Mouse (Mus musculus) thymus, postnatal 36 days (tissue): ENCODE measurements around the gene Nemf.
"Not testable (repeated sequence)": the region's sequence is repeated elsewhere in the genome, so short reads cannot be mapped to it uniquely, and the experiment has no call there.

Source experiments
- DNase-seq, 2 experiments: peaks; one replicate each; pipeline ENCODE4 v3.0.0; 2022; ENCODE audit warnings: mixed read lengths in 2 of 2

The Nemf gene

GRCm38 (mm10) chr12:69356546-69357299, at the start of gene Nemf:
Gene Nemf, minus strand, starts transcription at chr12:69357165.
- peak; percentile 77 to 80 for DNase-seq

- no peak for DNase-seq
These were observed 45.7 kb upstream of the Nemf start for GRCm38 (mm10) chr12:69402594-69403167.

GRCm38 (mm10) chr12:69402100-69402499, 45.1 kb upstream of the Nemf start:
- no peak for DNase-seq

- DNase-seq = no peak
These were observed 43.9 kb upstream of the Nemf start for GRCm38 (mm10) chr12:69400871-69401286.

DNA sequence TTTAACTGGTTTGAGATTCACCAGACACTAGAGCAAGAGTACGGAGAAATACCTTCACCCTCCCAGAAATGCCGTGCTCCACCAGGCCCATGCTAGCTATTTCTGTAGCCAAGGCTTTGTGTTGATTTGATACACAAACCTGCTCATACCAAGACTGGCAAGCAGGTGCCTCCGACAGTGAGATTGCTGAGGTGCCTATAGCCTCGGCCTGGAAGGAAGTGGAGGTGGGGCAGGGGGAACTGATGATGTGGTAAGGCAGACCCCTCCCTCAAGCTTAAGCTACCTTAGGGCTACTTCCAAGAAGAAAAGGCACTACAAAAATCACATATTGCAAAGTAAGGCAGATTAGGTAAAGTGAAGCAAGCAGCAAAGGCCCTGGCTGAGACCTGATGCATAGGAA, 43.4 kb upstream of the Nemf start:
- no peak for DNase-seq

- DNase-seq = no peak
These were observed 37.5 kb upstream of the Nemf start for GRCm38 (mm10) chr12:69394456-69394855.

DNA sequence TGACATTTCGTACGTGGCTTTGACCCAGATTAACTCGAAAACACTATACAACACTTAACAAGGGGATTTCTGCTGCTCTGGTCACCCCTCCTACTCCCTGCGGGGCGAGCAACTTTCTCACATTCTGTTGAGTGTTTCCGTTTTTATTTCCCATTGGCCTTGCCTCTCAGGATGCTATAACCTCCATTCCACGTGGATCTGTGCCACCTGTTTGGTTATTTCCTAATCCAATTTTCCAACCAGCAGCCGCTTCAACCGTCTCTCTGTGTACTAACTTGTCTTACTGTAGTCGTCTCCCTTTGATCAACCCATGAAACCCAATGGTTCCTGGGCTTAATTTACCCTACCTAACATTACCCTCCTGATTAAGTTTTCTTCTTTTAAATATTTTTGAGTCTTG, 36.1 kb upstream of the Nemf start:
- DNase-seq = no peak

DNA sequence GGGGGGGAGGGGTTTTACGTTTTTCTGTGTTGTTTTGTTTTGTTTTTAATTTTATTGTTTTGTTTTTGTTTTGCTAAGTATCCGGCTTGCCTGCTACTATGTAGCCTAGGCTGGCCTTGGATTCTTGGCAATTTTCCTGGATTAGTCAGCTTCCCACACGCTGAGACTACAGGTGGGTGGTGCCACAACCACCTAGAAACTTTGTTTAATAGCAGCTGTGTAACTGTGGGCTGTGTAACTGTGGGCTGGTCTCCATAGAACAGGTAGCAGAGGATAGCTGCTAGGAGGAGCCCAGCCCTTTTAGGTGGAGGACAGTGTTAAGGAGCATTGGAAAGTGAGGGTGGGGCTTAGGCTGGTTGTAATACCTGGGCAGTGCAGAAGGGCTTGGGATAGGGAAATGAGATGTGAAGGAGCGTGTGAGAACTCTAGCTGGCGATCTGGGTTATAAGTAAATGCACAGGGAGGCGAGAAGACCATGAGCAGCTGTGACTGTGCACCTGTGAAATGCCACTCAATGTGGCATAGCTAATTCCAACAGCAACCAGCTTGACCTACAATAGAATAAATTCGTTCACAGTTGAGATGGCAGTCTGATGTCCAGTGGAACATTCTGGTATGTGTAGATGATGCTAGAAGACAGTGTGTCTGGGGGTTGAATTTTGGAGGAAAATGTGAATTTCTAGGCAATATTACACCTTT, 33.2 kb upstream of the Nemf start:
- DNase-seq = no peak

DNA sequence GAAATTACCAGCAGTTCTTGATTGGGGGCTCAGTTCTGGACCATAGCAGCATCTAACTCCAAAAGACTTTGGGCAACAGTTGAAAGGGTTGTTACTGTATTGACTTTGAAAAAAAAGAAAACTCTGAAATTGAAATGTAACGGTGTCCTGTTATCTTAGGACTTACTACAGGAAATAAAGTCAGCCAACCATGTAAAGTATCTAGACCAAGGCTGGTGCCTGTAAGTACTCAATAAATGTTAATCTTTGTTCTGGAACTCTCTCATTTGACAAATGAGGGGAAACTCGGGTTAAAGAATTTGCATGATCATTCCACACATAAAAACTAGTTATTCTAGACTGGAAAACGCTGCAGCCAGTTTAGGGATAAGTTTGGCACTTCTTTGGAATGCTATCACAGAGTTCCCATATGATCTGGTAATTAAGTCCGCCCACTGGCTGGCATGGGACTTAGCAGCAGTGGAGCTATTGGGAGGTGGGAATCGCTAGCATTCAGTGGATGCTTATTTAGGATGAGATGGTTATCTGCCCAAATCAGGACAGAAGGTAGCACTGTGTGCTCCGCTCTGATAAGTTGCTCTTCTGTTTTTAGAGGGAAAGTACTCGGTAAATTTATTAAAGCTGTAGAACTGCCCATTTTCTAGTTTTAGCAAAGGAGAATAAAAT, 32.4 kb upstream of the Nemf start:
- DNase-seq = no peak

DNA sequence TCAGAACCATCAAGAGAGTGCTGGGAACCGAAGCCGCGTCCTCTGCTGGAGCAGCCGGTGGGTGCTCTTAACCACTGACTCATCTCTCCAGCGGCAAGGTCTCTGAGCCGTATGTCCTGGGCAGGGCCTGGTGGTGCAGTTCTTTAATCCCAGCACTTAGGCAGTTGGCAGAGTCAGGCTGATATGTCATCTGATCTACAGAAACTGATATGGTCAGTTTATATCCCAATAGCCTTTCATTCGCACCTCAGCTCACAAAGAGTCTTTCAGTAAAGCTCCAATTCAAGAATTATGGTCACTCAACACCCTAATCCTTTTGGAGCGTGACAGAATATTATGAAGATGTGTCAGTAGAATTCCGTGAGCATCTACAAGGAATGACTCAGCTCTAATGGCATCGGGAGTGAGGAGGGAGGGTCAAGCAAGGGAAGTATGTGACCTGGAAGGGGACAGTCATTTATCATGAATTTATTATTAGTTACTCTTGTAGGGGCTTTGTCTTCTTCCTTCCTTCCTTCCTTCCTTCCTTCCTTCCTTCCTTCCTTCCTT, 31.4 kb upstream of the Nemf start:
- DNase-seq = no peak

DNA sequence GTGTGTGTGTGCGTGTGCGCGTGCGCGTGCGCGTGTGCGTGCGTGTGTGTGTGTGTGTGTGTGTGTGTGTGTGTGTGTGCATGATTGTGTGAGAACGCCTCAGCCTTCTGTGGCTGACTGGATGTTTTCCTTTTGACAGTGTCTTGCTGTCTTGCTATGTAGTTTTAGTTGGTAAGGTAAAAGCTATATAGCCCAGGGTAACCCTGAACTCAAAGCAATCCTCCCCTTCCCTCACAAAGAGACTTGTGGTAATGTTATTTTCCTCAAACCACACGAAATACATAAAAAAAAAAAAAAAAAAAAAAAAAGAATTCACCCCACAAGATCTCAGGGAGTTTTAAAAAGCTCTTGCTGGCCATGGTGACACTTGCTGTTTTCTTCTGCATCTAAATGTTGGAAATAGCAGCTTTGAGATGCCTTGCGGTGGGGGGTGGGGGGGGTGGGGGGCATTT, 29.3 kb upstream of the Nemf start:
- not testable (repeated sequence) for DNase-seq

DNA sequence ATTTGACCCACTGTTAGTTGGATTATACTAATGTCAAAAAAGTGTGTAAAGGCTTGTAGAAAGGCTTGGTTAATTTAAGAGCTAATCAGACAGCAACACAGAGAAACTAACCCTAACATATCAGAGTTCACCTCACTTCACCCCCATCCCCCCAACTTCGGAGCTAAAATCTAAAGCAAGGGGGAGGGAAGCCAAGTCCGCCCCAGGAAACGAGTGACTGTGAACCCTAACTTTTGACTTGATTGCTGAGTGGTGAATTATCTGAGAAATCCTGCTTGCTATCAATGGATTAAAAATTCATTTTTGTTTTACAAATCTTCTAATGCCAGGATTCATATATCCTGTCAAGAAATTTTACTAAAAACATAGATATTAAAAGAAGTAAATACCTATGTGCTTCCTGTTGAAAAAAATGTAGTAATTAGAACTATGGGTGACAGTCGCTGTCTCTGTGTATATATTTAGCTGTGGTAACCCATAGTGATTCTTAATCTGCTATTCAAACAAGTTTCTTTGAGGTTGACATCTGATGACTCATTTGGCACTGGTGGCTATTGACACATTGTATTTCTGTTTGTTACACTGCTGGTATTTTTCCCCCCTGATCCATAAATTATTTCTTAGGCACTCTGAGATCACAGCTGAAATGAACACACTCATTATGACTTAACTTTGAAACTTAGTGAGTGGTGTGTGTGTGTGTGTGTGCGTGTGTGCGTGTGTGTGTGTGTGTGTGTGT, 28.7 kb upstream of the Nemf start:
- no peak for DNase-seq

DNA sequence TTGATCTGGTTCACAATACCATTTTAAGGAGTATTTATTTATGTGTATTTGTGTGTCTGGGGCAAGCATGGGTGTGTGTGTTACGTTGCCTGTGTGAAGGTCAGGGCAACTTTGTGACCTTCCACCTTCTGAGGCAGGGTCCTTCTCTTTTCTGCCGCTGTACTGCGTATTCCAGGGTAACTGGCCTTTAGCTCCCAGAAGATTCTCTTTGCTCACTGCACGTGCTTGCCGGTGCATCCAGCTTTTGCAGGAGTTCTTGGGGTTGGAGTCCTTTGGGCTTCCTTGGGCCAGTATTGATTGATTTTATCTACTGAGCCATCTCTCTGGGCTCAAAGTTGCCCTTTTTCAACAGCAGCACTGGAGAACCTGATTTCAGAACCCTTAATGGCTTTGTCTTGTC, 27.6 kb upstream of the Nemf start:
- DNase-seq = no peak

DNA sequence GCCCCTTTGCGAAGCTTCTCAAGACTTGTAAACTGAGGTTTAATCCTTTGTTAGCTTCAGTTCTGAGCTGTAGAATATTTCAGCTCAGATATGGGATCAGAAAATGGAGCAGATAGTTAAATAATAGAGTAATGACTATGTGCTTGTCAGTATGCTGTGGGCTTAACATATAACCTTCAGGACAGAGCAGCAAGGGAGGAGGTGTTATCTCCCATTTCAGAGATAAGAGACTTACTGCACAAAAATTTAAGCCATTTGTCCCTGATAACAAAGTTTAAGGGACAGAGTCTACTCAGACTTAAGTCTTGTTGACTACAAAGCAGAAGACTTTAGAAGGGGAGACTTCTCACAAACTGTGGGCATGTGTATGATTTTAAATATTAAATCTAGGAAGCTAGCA, 25.9 kb upstream of the Nemf start:
- DNase-seq = no peak

DNA sequence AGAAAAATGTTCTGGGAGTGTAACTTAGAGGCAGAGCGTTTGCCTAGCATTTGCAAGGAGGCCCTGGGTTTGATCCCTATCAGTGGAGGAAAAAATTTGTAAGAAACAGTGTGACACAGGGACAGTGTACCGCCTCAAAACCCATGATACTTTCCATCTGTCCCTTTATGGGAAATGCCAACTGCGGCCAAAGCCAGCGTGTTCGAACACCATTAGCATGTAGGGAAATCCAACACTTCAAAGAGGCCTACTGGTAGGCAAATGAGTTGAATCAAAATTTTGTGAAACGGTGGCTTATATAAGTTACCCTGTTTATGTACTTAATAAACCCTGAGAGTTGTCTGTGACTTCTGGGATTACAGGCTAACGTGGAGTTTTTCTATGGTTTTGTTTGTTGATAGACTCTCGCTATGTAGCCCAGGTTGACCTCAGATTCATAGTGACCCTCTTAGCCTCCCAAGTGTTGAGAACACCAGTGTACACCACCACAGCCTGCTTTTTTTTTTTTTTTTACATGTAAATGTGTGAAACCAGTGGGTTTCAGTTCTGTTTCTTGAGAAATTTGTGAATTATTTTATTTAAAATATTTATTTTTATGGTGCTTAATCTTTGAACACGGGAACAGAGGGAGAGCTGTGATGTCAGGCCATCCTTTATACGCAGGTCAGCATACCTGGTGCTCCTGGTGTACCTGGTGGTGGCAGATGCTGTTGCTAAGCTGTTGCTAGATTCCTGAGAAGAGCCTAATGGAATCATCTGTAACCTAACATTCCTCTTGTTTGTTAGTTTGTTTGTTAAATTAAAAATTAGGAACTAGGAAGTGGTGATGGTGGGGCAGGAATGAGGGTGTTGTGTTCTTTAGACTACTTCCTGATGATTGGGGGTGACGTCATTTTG, 21.8 kb upstream of the Nemf start:
- no peak for DNase-seq

GRCm38 (mm10) chr12:69377636-69378035, 20.7 kb upstream of the Nemf start:
- not testable (repeated sequence) for DNase-seq

DNA sequence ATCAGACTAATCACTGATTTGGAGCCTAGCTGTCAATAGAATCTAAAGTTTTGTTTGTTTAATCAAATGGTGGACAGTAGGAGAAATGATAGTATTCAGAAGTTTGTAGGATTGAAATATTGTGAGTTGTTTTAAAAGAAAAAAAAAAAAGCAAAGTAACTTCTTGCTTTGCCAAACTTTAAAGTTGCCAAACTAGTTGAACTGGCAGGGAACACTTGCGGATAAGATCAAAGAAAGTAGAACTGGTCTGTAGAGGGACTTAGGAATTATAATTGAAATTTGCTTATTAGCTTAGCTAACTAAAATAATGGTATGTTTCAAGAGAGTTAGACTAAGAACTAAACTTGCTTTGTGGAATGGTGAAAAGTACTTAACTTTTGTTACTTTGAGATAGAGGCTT, 20.2 kb upstream of the Nemf start:
- no peak for DNase-seq

GRCm38 (mm10) chr12:69376132-69376531, 19.2 kb upstream of the Nemf start:
- no peak for DNase-seq

DNA sequence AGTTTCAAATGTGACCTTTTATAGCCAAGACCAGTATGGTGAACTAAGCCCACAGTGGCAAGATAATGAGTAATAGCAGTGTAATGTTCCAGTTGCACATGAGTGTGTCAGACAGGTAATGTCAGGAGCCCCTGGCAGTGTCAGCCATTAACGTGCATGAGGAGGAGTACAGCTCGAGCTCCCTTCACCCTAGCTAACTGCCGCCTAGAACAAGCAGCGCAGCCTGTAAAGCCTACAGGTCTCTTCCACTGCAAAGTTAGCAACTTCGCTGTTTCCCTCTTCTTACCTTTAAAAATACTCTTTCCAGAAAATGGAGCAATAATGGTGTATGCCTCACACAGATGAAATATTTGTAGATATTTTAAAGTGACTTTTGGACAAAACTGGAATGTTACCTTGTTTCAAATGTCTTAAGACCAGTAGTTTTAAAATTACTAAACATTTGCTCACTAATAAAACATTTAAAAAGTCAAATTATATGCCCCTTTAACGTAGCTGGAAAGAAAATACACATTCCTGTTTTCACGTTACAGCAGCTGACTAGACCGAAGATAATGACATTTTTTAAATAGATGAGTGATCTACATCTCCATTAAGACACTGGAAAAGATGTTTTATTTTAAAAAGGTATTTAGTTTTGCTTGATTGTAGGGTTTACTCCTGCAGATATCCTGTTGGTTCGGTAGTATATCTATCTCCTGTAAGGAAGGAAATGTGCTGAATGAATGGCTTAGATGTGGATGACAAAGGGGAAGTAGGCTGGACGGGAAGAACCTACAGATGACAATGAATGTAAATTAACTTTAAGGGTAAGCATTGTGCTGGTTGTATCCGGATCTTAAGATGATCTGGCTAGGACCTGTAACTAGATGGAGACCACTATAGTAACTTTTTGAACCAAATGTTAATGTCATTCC, 17.1 kb upstream of the Nemf start:
- DNase-seq = peak; percentile 24 to 27

DNA sequence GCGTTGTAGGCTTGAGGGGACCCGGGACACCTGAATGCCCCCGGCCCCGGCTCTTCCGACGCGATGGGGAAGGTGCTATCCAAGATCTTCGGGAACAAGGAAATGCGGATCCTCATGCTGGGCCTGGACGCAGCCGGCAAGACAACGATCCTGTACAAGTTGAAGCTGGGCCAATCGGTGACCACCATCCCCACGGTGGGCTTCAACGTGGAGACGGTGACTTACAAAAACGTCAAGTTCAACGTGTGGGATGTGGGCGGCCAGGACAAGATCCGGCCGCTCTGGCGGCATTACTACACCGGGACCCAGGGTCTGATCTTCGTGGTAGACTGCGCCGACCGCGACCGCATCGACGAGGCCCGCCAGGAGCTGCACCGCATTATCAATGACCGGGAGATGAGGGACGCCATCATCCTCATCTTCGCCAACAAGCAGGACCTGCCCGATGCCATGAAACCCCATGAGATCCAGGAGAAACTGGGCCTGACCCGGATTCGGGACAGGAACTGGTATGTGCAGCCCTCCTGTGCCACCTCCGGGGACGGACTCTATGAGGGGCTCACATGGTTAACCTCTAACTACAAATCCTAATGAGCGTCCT, 15.9 kb upstream of the Nemf start:
- DNase-seq = no peak
